Mouse (Mus musculus) limb, embryonic 12.5 days (tissue): ENCODE measurements around the gene Serinc4. TPM values are rescaled to one million over a fixed set of nuclear protein-coding genes. Genes with fewer than 3 reads are reported as not detected.

ENCODE experiments used
- ATAC-seq: fragments of 200-750 bp; cut with Nextera tagmentation; 2 replicates; pipeline ENCODE4 v1.8.0; 2017; ENCODE audit warnings: low read depth, moderate TSS enrichment; ENCODE audit not compliant: insufficient number of reproducible peaks, insufficient read depth, low FRiP score, low TSS enrichment
- H3K27ac ChIP-seq: fragments of 300-500 bp; sonication (generic); 2 replicates; pipeline ENCODE4 v1.5.1; 2016; ENCODE audit warnings: mild to moderate bottlenecking, moderate library complexity
- H3K27me3 ChIP-seq: fragments of 300-500 bp; sonication (generic); 2 replicates; pipeline ENCODE4 v1.6.1; 2016; ENCODE audit warnings: mild to moderate bottlenecking, moderate library complexity
- H3K36me3 ChIP-seq: fragments of 300-500 bp; sonication (generic); 2 replicates; pipeline ENCODE4 v1.6.1; 2016; ENCODE audit warnings: mild to moderate bottlenecking, moderate library complexity
- H3K4me1 ChIP-seq: fragments of 300-500 bp; sonication (generic); replicated peaks from 2 replicates; pipeline ENCODE4 v1.6.1; 2016
- H3K4me2 ChIP-seq: fragments of 300-500 bp; sonication (generic); 2 replicates; pipeline ENCODE4 v1.6.1; 2016; ENCODE audit warnings: mild to moderate bottlenecking, moderate library complexity
- H3K4me3 ChIP-seq: fragments of 300-500 bp; sonication (generic); replicated peaks from 2 replicates; pipeline ENCODE4 v1.5.1; 2016; ENCODE audit warnings: mild to moderate bottlenecking
- H3K9ac ChIP-seq: fragments of 300-500 bp; sonication (generic); replicated peaks from 2 replicates; pipeline ENCODE4 v1.6.1; 2016; ENCODE audit warnings: mild to moderate bottlenecking, moderate library complexity
- H3K9me3 ChIP-seq: fragments of 300-500 bp; sonication (generic); 2 replicates; pipeline ENCODE4 v1.6.1; 2016; ENCODE audit warnings: mild to moderate bottlenecking, moderate library complexity
- WGBS: fragments of 180-500 bp; shearing (Covaris S2); methylation state at CpG from one replicate; pipeline ENCODE4 v1.1.7; 2016; 5-methylcytosine and 5-hydroxymethylcytosine counted together
- polyA plus RNA-seq: library from polyadenylated mRNA; unstranded; fragments of >200 nt; fragmentation: Nextera tagmentation; extraction: Ambion mirVana; gene quantifications from 2 replicates; pipeline ENCODE4 v1.2.1, GENCODE M21; 2016

The Serinc4 gene
- polyA plus RNA-seq, 1 experiment from 2014 or later = not detected

- Histone ChIP-seq H3K4me3 (no peak overlapping the region), H3K36me3 (peaks cover 90% of the 10 kb centered on the region), H3K9me3 (no peaks in the 10 kb centered on the region), H3K4me2 (no peak overlapping the region), H3K27ac (no peak overlapping the region), H3K27me3 (no peaks in the 10 kb centered on the region), H3K9ac (no peak overlapping the region), H3K4me1 (no peaks in the 10 kb centered on the region)
- ATAC-seq = no peak
- WGBS = 88% methylated on average over 2 of the region's 2 CpGs
Measured at GRCm38 (mm10) chr2:121423166-121423565, 33.4 kb downstream of the Serinc4 start.

- H3K4me1 ChIP-seq = peaks cover 21% of the 10 kb centered on the region
- no peak overlapping the region for H3K9ac ChIP-seq
- H3K4me2 ChIP-seq = no peak overlapping the region
- peaks cover 61% of the 10 kb centered on the region for H3K36me3 ChIP-seq
- WGBS = 94% methylated on average over 3 of the region's 3 CpGs
- H3K27ac ChIP-seq = no peak overlapping the region
- no peaks in the 10 kb centered on the region for H3K27me3 ChIP-seq
- H3K4me3 ChIP-seq = no peak overlapping the region
- H3K9me3 ChIP-seq = no peaks in the 10 kb centered on the region
- no peak for ATAC-seq
Measured at GRCm38 (mm10) chr2:121418476-121418875, 38.1 kb downstream of the Serinc4 start.

GRCm38 (mm10) chr2:121416356-121416755 lies 40.2 kb downstream of the Serinc4 start:
- Histone ChIP-seq H3K4me1 (peaks cover 24% of the 10 kb centered on the region), H3K4me3 (0 out of 2 replicates have a peak overlapping the region, but pooled peaks have one; percentile 3), H3K27ac (no peak overlapping the region), H3K9me3 (no peaks in the 10 kb centered on the region), H3K9ac (no peak overlapping the region), H3K4me2 (peak overlapping the region; percentile 74), H3K27me3 (no peaks in the 10 kb centered on the region), H3K36me3 (peaks cover 41% of the 10 kb centered on the region)
- no peak for ATAC-seq
- 94% methylated on average over 6 of the region's 6 CpGs for WGBS

- H3K4me3 ChIP-seq = peak overlapping the region; percentile 92
- H3K9ac ChIP-seq = peak overlapping the region; percentile 97
- peaks cover 24% of the 10 kb centered on the region for H3K4me1 ChIP-seq
- 90% methylated on average over 3 of the region's 3 CpGs for WGBS
- H3K4me2 ChIP-seq = peak overlapping the region; percentile 74
- no peaks in the 10 kb centered on the region for H3K9me3 ChIP-seq
- H3K36me3 ChIP-seq = peaks cover 37% of the 10 kb centered on the region
- no peak for ATAC-seq
- no peak overlapping the region for H3K27ac ChIP-seq
- H3K27me3 ChIP-seq = no peaks in the 10 kb centered on the region
Measured at GRCm38 (mm10) chr2:121415591-121415990, 41.0 kb downstream of the Serinc4 start.

- Histone ChIP-seq H3K9me3 (no peaks in the 10 kb centered on the region), H3K4me1 (peaks cover 24% of the 10 kb centered on the region)
- WGBS = 75% methylated on average over 3 of the region's 3 CpGs
Measured at GRCm38 (mm10) chr2:121415103-121415502, 41.5 kb downstream of the Serinc4 start.

GRCm38 (mm10) chr2:121414139-121414685 lies 42.4 kb downstream of the Serinc4 start:
- Histone ChIP-seq H3K27me3 (no peaks in the 10 kb centered on the region), H3K27ac (peak overlapping the region; percentile 97), H3K4me1 (peaks cover 24% of the 10 kb centered on the region), H3K4me2 (peak overlapping the region; percentile 74), H3K9ac (peak overlapping the region; percentile 97), H3K9me3 (no peaks in the 10 kb centered on the region), H3K4me3 (peak overlapping the region; percentile 92), H3K36me3 (peaks cover 28% of the 10 kb centered on the region)
- peak; percentile 17 for ATAC-seq
- WGBS = under 1% methylated on average over 32 of the region's 32 CpGs

More at GRCm38 (mm10) chr2:121415103-121415502, 41.5 kb downstream of the Serinc4 start:
- H3K4me2 ChIP-seq = peak overlapping the region; percentile 74
- peaks cover 34% of the 10 kb centered on the region for H3K36me3 ChIP-seq
- H3K4me3 ChIP-seq = peak overlapping the region; percentile 92
- no peak for ATAC-seq
- H3K9ac ChIP-seq = peak overlapping the region; percentile 97
- no peaks in the 10 kb centered on the region for H3K27me3 ChIP-seq
- H3K27ac ChIP-seq = no peak overlapping the region

- H3K4me3 ChIP-seq = peak within 1 kb of the TSS; percentile 92
- H3K9ac ChIP-seq = peak within 1 kb of the TSS; percentile 97
- peak within 1 kb of the TSS; percentile 97 for H3K27ac ChIP-seq
- H3K9me3 ChIP-seq = no peaks in the 10 kb centered on the region
- peaks cover 22% of the 10 kb centered on the region for H3K36me3 ChIP-seq
- peak; percentile 99 for ATAC-seq
- H3K27me3 ChIP-seq = no peaks in the 10 kb centered on the region
- under 1% methylated on average over 68 of the region's 68 CpGs for WGBS
- peak within 1 kb of the TSS; percentile 74 for H3K4me2 ChIP-seq
- H3K4me1 ChIP-seq = peaks cover 24% of the 10 kb centered on the region
Measured at GRCm38 (mm10) chr2:121413387-121414042, 43.1 kb downstream of the Serinc4 start, which contains the start of the genes Pdia3 and Catsper2. Pdia3 (plus strand) TSS chr2:121413775. Catsper2 (minus strand) TSS chr2:121413792.

- H3K9me3 ChIP-seq = 0 out of 2 replicates have a peak, but pooled peaks cover 4% of the 10 kb centered on the region
- ATAC-seq = peak; percentile 1
- H3K27me3 ChIP-seq = no peaks in the 10 kb centered on the region
- H3K27ac ChIP-seq = peak overlapping the region; percentile 97
- H3K4me3 ChIP-seq = peak overlapping the region; percentile 92
- H3K4me2 ChIP-seq = peak overlapping the region; percentile 65
- 12% methylated on average over 4 of the region's 4 CpGs for WGBS
- H3K9ac ChIP-seq = peak overlapping the region; percentile 97
- H3K4me1 ChIP-seq = peaks cover 24% of the 10 kb centered on the region
- H3K36me3 ChIP-seq = peaks cover 16% of the 10 kb centered on the region
Measured at GRCm38 (mm10) chr2:121412843-121413386, 43.7 kb downstream of the Serinc4 start.

GRCm38 (mm10) chr2:121408160-121408559 lies 48.4 kb downstream of the Serinc4 start:
- H3K36me3 ChIP-seq = no peaks in the 10 kb centered on the region
- H3K4me1 ChIP-seq = 0 out of 2 replicates have a peak, but pooled peaks cover 3% of the 10 kb centered on the region
- no peak overlapping the region for H3K27ac ChIP-seq
- no peak overlapping the region for H3K9ac ChIP-seq
- no peak for ATAC-seq
- H3K4me3 ChIP-seq = no peak overlapping the region
- 30% methylated on average over 4 of the region's 4 CpGs for WGBS
- H3K27me3 ChIP-seq = no peaks in the 10 kb centered on the region
- H3K4me2 ChIP-seq = no peak overlapping the region
- 0 out of 2 replicates have a peak, but pooled peaks cover 4% of the 10 kb centered on the region for H3K9me3 ChIP-seq

- H3K27me3 ChIP-seq = no peaks in the 10 kb centered on the region
- H3K4me2 ChIP-seq = no peak overlapping the region
- H3K27ac ChIP-seq = no peak overlapping the region
- H3K9me3 ChIP-seq = 0 out of 2 replicates have a peak, but pooled peaks cover 2% of the 10 kb centered on the region
- ATAC-seq = no peak
- H3K4me3 ChIP-seq = no peak overlapping the region
- no peak overlapping the region for H3K9ac ChIP-seq
- H3K4me1 ChIP-seq = 0 out of 2 replicates have a peak, but pooled peaks cover under 1% of the 10 kb centered on the region
- no peaks in the 10 kb centered on the region for H3K36me3 ChIP-seq
Measured at GRCm38 (mm10) chr2:121403296-121403695, 53.3 kb downstream of the Serinc4 start.

- H3K27ac ChIP-seq = no peak overlapping the region
- 16% methylated on average over 8 of the region's 8 CpGs for WGBS
Measured at GRCm38 (mm10) chr2:121396624-121397023, 60.0 kb downstream of the Serinc4 start.

More at GRCm38 (mm10) chr2:121396624-121397023, 60.0 kb downstream of the Serinc4 start:
- H3K4me2 ChIP-seq = no peak overlapping the region
- H3K27me3 ChIP-seq = no peaks in the 10 kb centered on the region
- no peak for ATAC-seq
- H3K4me1 ChIP-seq = 0 out of 2 replicates have a peak, but pooled peaks cover 3% of the 10 kb centered on the region
- no peaks in the 10 kb centered on the region for H3K9me3 ChIP-seq
- no peak overlapping the region for H3K4me3 ChIP-seq
- H3K9ac ChIP-seq = no peak overlapping the region
- H3K36me3 ChIP-seq = no peaks in the 10 kb centered on the region
